Mouse (Mus musculus): Measurements from ENCODE around the gene Ptcd2.

- TF ChIP-seq POLR2A (IDR thresholded peaks at IDR 0.05; ENCODE audit: low read depth, low read length) = no peak
- no peak for TF ChIP-seq CTCF (IDR thresholded peaks at IDR 0.05; ENCODE audit: borderline replicate concordance, insufficient read depth, low read length)
Observed at GRCm38 (mm10) chr13:99304365-99304764, 40.1 kb downstream of the Ptcd2 start.

Measured in embryonic fibroblast, embryonic 13.5 days (primary cell).